Mouse (Mus musculus): ENCODE measurements around the gene Ccnl2. TPM values are rescaled to one million over a fixed set of nuclear protein-coding genes. Genes with fewer than 3 reads are reported as not detected.

Gene Ccnl2
- polyA plus RNA-seq, 2 experiments: 51.2 to 65.8 TPM

DNA sequence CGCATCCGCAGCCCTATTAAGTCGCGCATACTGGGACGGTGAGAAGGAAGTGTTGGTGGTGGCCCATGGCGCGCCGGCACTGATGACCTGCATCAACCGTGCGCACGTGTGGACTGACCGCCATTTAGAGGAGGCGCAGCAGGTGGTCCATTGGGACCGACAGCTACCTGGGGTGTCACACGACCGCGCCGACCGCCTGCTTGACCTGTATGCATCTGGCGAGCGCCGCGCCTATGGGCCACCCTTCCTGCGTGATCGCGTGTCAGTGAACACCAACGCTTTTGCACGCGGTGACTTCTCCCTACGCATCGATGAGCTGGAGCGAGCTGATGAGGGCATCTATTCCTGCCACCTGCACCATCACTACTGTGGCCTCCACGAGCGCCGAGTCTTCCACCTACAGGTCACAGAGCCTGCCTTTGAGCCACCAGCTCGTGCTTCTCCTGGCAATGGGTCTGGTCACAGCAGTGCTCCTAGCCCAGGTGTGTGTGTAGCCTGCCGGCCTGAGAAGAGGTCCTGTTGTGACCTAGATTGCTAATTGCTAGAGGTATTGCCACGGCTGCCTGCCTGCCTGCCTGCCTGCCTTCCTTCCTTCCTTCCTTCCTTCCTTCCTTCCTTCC lies 29.5 kb downstream of the Ccnl2 start:
- H3K4me2 ChIP-seq (ENCODE audit: low read depth): peak overlapping the region; percentile 84
- no peak overlapping the region for H3K4me3 ChIP-seq (ENCODE audit: insufficient read depth in 1 of 2, low read depth in 2 of 2, low read length in 2 of 2)
- no peak overlapping the region for H3K27ac ChIP-seq
- ATAC-seq (ENCODE audit: insufficient read depth) (no peak), DNase-seq (ENCODE audit: low read depth in 3 of 3, low spot score in 3 of 3) (no peak)
- H3K9me3 ChIP-seq (ENCODE audit: control insufficient read depth, low read length): no peaks in the 10 kb centered on the region
- H3K27me3 ChIP-seq (ENCODE audit: control insufficient read depth, insufficient read depth, low read length): peaks cover 6% of the 10 kb centered on the region
- peaks cover 6 to 12% of the 10 kb centered on the region in 2 experiments; a peak in 3 of 4 replicates for H3K4me1 ChIP-seq (replicated peaks; ENCODE audit: control insufficient read depth in 2 of 2, insufficient read depth in 2 of 2, low read length in 1 of 2)
- H3K36me3 ChIP-seq (replicated peaks; ENCODE audit: control insufficient read depth, insufficient read depth, low read depth): no peaks in the 10 kb centered on the region
- 46% methylated on average over 38 of the region's 38 CpGs for WGBS (ENCODE audit: insufficient replicate concordance)
- no peak for TF ChIP-seq EP300 (IDR thresholded peaks at IDR 0.05; ENCODE audit: low read depth)
- no peak for TF ChIP-seq CTCF (IDR thresholded peaks at IDR 0.05; ENCODE audit: low read depth)
- H3K9ac ChIP-seq (replicated peaks): no peak overlapping the region

DNA sequence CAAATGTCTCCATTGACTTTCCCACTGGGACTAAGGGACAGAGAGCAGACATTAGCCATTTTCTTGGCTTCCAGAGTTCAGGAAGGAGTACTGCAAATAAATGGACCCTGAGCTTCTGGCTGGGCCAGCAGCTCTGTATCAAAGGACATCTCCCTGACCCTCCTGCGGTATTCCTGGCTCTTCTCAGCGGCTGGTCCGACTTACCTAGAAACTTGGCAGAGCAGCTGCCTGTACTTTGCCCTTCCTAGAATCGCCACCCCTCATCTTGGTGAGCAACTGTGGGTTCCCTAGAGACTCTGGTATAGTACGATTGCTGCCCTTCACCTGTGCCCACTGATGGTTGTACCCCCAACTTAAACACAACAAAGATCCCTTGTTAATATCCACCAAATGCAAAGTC lies 30.9 kb downstream of the Ccnl2 start:
- TF ChIP-seq EP300 (IDR thresholded peaks at IDR 0.05; ENCODE audit: low read depth) (no peak), CTCF (IDR thresholded peaks at IDR 0.05; ENCODE audit: low read depth) (no peak)
- Histone ChIP-seq H3K27ac (no peak overlapping the region), H3K36me3 (replicated peaks; ENCODE audit: control insufficient read depth, insufficient read depth, low read depth) (no peaks in the 10 kb centered on the region), H3K9ac (replicated peaks) (no peak overlapping the region), H3K4me3 (ENCODE audit: insufficient read depth in 1 of 2, low read depth in 2 of 2, low read length in 2 of 2) (no peak overlapping the region), H3K4me2 (ENCODE audit: low read depth) (no peak overlapping the region), H3K4me1 (replicated peaks; ENCODE audit: control insufficient read depth in 2 of 2, insufficient read depth in 2 of 2, low read length in 1 of 2) (peaks cover 6 to 11% of the 10 kb centered on the region in 2 experiments), H3K9me3 (ENCODE audit: control insufficient read depth, low read length) (no peaks in the 10 kb centered on the region), H3K27me3 (ENCODE audit: control insufficient read depth, insufficient read depth, low read length) (peaks cover 6% of the 10 kb centered on the region)
- DNase-seq (ENCODE audit: low read depth in 3 of 3, low spot score in 3 of 3) (no peak), ATAC-seq (ENCODE audit: insufficient read depth) (no peak)
- 75% methylated on average over 5 of the region's 5 CpGs for WGBS (ENCODE audit: insufficient replicate concordance)

DNA sequence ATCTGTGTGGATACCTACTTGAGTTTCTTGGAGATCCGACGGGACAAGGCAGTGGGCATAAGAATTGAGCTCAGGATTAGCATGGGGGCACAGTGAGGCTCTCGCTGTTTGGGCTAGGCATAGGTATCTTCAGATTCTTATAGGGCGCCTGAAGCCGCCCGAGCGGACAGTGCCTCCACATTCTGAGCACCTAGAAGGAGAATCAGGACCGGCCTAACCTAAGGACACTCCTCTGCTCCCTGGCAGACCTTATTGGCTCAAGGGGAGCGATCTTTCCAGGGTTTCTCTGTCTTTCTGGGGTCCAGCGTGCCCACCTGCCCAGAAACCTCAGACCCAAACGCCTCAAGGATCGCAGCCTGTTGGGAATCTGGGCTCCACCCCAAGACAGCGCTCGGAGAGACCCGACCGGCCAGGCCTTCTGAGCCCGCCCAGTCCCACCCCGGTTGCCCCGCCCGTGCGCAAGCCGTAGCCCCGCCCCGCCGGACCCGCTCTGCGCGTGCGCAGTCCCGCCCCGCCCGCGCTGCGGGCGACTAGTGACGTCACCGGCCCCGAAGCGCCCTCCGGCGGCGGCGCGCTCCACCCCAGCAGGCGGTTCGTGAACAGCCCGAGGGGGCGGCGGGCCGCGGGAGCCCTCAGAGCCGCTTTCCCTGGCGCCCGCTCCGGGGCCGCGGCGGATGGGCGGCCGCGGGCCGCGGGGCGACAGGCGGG lies 34.7 kb downstream of the Ccnl2 start, which contains the start of gene Dvl1:
Gene Dvl1 (plus strand): TSS at position 532 of the 708 bp plus-strand sequence.
- Histone ChIP-seq H3K4me3 (ENCODE audit: insufficient read depth in 1 of 2, low read depth in 2 of 2, low read length in 2 of 2) (peak within 1 kb of the TSS; percentile 67 to 94), H3K9me3 (ENCODE audit: control insufficient read depth, low read length) (no peaks in the 10 kb centered on the region), H3K4me2 (ENCODE audit: low read depth) (peak within 1 kb of the TSS; percentile 99), H3K27me3 (ENCODE audit: control insufficient read depth, insufficient read depth, low read length) (peaks cover 6% of the 10 kb centered on the region), H3K27ac (no peak within 1 kb of the TSS), H3K4me1 (replicated peaks; ENCODE audit: control insufficient read depth in 2 of 2, insufficient read depth in 2 of 2, low read length in 1 of 2) (peaks cover 11 to 12% of the 10 kb centered on the region in 2 experiments; a peak in 3 of 4 replicates), H3K36me3 (replicated peaks; ENCODE audit: control insufficient read depth, insufficient read depth, low read depth) (no peaks in the 10 kb centered on the region), H3K9ac (replicated peaks) (peak within 1 kb of the TSS; percentile 75)
- 5% methylated on average over 60 of the region's 65 CpGs for WGBS (ENCODE audit: insufficient replicate concordance)
- ATAC-seq (ENCODE audit: insufficient read depth): peak; percentile 92
- no peak for TF ChIP-seq EP300 (IDR thresholded peaks at IDR 0.05; ENCODE audit: low read depth)
- peak; percentile 45 for TF ChIP-seq CTCF (IDR thresholded peaks at IDR 0.05; ENCODE audit: low read depth)
- peak; percentile 66 to 75 (median 72) for DNase-seq (ENCODE audit: low read depth in 3 of 3, low spot score in 3 of 3)

DNA sequence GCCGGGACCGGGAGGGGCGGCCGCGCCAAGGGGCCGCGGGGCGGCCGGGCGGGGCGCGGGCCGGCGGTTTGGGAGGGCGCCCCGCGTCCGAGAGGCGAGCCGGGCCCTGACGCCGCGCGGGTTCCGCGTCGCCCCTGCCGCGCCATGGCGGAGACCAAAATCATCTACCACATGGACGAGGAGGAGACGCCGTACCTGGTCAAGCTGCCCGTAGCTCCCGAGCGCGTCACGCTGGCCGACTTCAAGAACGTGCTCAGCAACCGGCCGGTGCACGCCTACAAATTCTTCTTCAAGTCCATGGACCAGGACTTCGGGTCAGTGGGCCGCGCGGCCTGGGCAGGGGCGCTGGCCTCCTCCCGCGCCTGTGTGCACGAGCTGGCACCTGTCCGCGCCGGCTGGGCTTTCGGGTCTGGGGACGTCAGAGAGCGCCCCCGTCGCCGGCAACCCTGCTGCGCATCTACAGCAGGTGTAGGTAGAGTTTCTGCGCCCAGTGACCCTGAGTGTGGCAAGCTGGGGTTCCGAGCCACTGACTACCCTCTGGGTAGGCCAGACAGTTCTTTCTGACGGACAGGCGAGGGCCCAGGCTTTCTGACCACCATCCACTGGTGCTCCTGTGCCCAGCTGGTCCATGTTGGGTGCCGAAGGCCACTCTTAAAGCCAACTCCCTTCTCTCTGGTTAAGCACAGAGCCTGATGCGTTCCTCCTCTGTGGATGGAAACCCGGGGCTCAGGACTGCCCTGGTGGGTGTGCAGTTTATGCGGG lies 35.5 kb downstream of the Ccnl2 start:
- Histone ChIP-seq H3K4me2 (ENCODE audit: low read depth) (peak overlapping the region; percentile 99), H3K4me1 (replicated peaks; ENCODE audit: control insufficient read depth in 2 of 2, insufficient read depth in 2 of 2, low read length in 1 of 2) (peaks cover 11 to 12% of the 10 kb centered on the region in 2 experiments; a peak in 3 of 4 replicates), H3K27ac (no peak overlapping the region), H3K27me3 (ENCODE audit: control insufficient read depth, insufficient read depth, low read length) (peaks cover 1% of the 10 kb centered on the region), H3K9me3 (ENCODE audit: control insufficient read depth, low read length) (no peaks in the 10 kb centered on the region), H3K4me3 (ENCODE audit: insufficient read depth in 1 of 2, low read depth in 2 of 2, low read length in 2 of 2) (peak overlapping the region; percentile 62 to 94), H3K36me3 (replicated peaks; ENCODE audit: control insufficient read depth, insufficient read depth, low read depth) (no peaks in the 10 kb centered on the region), H3K9ac (replicated peaks) (peak overlapping the region; percentile 75)
- TF ChIP-seq EP300 (IDR thresholded peaks at IDR 0.05; ENCODE audit: low read depth) (no peak), CTCF (IDR thresholded peaks at IDR 0.05; ENCODE audit: low read depth) (no peak; the same call in 1 of the 2 replicates)
- DNase-seq (ENCODE audit: low read depth in 3 of 3, low spot score in 3 of 3) (no peak), ATAC-seq (ENCODE audit: insufficient read depth) (peak; percentile 71)
- 1% methylated on average over 57 of the region's 69 CpGs for WGBS (ENCODE audit: insufficient replicate concordance)
